Mouse (Mus musculus) forebrain, embryonic 16.5 days (tissue): ENCODE measurements around the gene Vps29. TPM values are rescaled to one million over a fixed set of nuclear protein-coding genes. Genes with fewer than 3 reads are reported as not detected.
A peak's percentile ranks its signal among the peaks of the same experiment; 100 is the strongest.

Experiments
- ATAC-seq: fragments of 200-750 bp; cut with Nextera tagmentation; 2 replicates; pipeline ENCODE4 v1.8.0; 2017; ENCODE audit warnings: mild to moderate bottlenecking, moderate library complexity
- H3K27ac ChIP-seq: fragments of 300-500 bp; sonication (generic); 2 replicates; pipeline ENCODE4 v1.5.1; 2014; ENCODE audit warnings: low read length, control low read depth
- H3K27me3 ChIP-seq: fragments of 300-500 bp; sonication (generic); replicated peaks from 2 replicates; pipeline ENCODE4 v1.6.1; 2014; ENCODE audit warnings: low read length; ENCODE audit not compliant: control insufficient read depth, insufficient read depth
- H3K36me3 ChIP-seq: fragments of 300-500 bp; sonication (generic); 2 replicates; pipeline ENCODE4 v1.6.1; 2014; ENCODE audit not compliant: control insufficient read depth, insufficient read depth
- H3K4me1 ChIP-seq: fragments of 300-500 bp; sonication (generic); replicated peaks from 2 replicates; pipeline ENCODE4 v1.6.1; 2014; ENCODE audit warnings: low read length; ENCODE audit not compliant: control insufficient read depth, insufficient read depth
- H3K4me2 ChIP-seq: fragments of 300-500 bp; sonication (generic); 2 replicates; pipeline ENCODE4 v1.6.1; 2014; ENCODE audit warnings: mild to moderate bottlenecking, low read length, control low read depth
- H3K4me3 ChIP-seq: fragments of 300-500 bp; sonication (generic); replicated peaks from 2 replicates; pipeline ENCODE4 v1.5.1; 2014; ENCODE audit warnings: mild to moderate bottlenecking, low read length, control low read depth
- H3K9ac ChIP-seq: fragments of 300-500 bp; sonication (generic); replicated peaks from 2 replicates; pipeline ENCODE4 v1.6.1; 2014; ENCODE audit warnings: low read depth, low read length, control low read depth
- H3K9me3 ChIP-seq: fragments of 300-500 bp; sonication (generic); 2 replicates; pipeline ENCODE4 v1.6.1; 2016; ENCODE audit warnings: low read length; ENCODE audit not compliant: control insufficient read depth
- WGBS: fragments of 180-500 bp; shearing (Covaris S2); extraction: QIAGEN DNeasy Blood & Tissue Kit; methylation state at CpG from one replicate; pipeline ENCODE4 v1.1.7; 2014; 5-methylcytosine and 5-hydroxymethylcytosine counted together
- polyA plus RNA-seq: library from polyadenylated mRNA; unstranded; fragments of >200 nt; fragmentation: Nextera tagmentation; extraction: Ambion mirVana; gene quantifications from 2 replicates; pipeline ENCODE4 v1.2.1, GENCODE M21; 2015

The Vps29 gene
- polyA plus RNA-seq: 264 and 288 TPM in 2 replicates

DNA sequence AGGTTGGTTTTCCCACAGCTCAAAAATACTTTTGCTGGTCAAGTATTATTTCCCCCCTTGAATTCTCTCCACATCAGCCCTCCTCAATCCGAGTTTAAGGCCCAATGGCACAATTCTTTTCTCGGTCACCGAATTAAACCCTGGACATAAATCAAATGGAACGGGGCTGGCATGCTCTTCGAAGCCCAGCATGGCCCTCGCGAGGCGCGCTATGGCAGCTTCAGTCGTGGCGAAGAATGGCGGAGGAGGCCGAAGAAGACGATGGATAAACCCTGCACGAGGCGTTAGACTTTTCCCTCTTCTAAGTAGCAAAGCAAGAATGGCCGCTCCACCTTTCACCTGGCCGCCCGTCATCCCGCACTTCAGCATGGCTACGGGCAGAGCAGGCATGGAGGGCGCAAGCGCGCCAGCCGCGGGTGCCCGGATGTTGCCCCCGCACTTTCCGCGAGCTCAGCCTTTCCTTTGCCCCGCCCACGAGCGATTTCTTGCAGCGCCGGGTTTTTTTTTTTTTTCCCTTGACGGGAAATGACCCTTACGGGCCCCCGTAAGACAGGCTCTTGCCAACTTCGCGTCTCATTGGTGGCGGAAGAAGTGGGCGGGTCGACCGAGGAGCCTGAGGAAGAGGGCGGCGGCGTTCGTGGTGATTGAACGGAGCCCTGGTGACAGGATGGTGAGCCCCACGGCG is at the start of gene Vps29, which contains the start of gene Rad9b:
TSS of gene Vps29 (plus strand) at position 563 of the 685 bp plus-strand sequence.
TSS of gene Rad9b (minus strand) at position 427 of the 685 bp plus-strand sequence.
- Histone ChIP-seq H3K27ac (peak within 1 kb of the TSS; percentile 77), H3K9ac (peak within 1 kb of the TSS; percentile 89), H3K27me3 (no peaks in the 10 kb centered on the region), H3K4me3 (peak within 1 kb of the TSS; percentile 77), H3K9me3 (no peaks in the 10 kb centered on the region), H3K4me2 (peak within 1 kb of the TSS; percentile 86), H3K4me1 (peaks cover 12% of the 10 kb centered on the region), H3K36me3 (no peaks in the 10 kb centered on the region)
- 1% methylated on average over 49 of the region's 51 CpGs for WGBS
- ATAC-seq: peak; percentile 94

DNA sequence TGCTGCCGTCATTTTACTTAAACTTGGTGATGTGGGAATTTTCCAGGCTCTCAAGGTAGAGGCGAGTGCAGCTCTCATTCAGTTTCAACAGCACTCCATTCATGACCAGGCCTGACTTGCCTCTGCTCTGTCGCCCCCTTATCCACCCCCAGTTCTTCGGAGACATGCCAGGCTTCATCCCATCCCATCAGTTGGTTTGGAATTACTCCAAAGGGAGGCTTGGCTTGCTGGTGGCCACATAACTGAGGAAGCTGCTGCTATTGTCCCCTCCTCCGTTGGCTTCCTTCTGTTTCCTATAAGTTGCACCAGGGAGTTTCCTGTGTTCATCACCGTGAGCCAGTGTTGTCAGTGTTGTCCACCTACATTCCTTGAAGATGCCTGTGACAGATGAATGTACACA is 49.6 kb upstream of the Vps29 start:
- no peak overlapping the region for H3K9ac ChIP-seq
- no peak overlapping the region for H3K4me2 ChIP-seq
- no peak overlapping the region for H3K27ac ChIP-seq
- no peaks in the 10 kb centered on the region; the same call in 1 of the 2 replicates for H3K36me3 ChIP-seq
- H3K27me3 ChIP-seq: no peaks in the 10 kb centered on the region
- H3K9me3 ChIP-seq: no peaks in the 10 kb centered on the region
- WGBS: 87% methylated on average over 6 of the region's 6 CpGs
- ATAC-seq: no peak
- H3K4me1 ChIP-seq: no peaks in the 10 kb centered on the region; the same call in 1 of the 2 replicates
- no peak overlapping the region for H3K4me3 ChIP-seq

DNA sequence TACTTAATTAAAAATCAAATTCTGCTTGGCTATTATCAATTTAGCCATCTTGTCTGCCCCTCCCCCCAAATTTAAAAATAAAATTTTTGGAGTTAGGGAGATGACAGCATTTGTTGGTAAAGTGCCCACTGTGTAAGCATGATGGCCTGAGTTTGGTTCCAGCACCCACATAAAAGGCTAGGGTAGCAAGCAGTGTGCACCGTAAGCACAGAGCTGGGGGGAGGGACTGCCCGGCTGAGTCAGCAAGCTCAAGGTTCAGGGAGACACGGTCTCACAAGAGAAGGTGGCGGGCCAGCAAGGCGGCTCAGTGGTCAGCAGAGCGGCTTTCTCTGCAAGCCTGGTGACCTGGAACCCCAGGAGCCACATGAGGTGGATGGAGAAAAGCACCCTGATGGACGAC is 48.7 kb upstream of the Vps29 start:
- H3K9ac ChIP-seq: no peak overlapping the region
- no peaks in the 10 kb centered on the region; the same call in 1 of the 2 replicates for H3K36me3 ChIP-seq
- no peak overlapping the region for H3K4me2 ChIP-seq
- no peaks in the 10 kb centered on the region for H3K27me3 ChIP-seq
- H3K4me1 ChIP-seq: no peaks in the 10 kb centered on the region; the same call in 1 of the 2 replicates
- H3K27ac ChIP-seq: no peak overlapping the region
- H3K4me3 ChIP-seq: no peak overlapping the region
- no peaks in the 10 kb centered on the region for H3K9me3 ChIP-seq
- WGBS: 93% methylated on average over 7 of the region's 7 CpGs
- no peak for ATAC-seq

DNA sequence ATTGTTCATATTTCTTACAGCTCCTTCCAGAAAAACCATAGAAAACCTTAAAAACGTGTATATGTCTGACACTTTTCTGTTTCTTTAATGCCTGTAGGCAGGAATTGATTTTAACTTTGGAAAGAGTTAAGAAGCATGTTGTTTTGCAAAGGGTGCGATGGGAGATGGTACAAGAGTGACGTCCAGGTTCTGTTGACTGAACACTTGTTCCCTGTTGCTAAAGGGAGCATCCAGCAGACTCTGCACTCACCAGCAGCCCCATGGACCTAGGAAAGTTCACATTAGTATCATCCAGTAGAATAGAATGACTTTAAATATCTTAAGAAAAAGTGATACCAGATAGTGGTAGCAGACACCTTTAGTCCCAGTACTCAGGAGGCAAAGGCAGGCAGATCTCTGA is 47.6 kb upstream of the Vps29 start:
- Histone ChIP-seq H3K27me3 (no peaks in the 10 kb centered on the region), H3K4me1 (no peaks in the 10 kb centered on the region; the same call in 1 of the 2 replicates), H3K4me3 (no peak overlapping the region), H3K9me3 (no peaks in the 10 kb centered on the region), H3K4me2 (no peak overlapping the region), H3K27ac (no peak overlapping the region), H3K9ac (no peak overlapping the region), H3K36me3 (no peaks in the 10 kb centered on the region; the same call in 1 of the 2 replicates)
- 91% methylated on average over 3 of the region's 3 CpGs for WGBS
- no peak for ATAC-seq

DNA sequence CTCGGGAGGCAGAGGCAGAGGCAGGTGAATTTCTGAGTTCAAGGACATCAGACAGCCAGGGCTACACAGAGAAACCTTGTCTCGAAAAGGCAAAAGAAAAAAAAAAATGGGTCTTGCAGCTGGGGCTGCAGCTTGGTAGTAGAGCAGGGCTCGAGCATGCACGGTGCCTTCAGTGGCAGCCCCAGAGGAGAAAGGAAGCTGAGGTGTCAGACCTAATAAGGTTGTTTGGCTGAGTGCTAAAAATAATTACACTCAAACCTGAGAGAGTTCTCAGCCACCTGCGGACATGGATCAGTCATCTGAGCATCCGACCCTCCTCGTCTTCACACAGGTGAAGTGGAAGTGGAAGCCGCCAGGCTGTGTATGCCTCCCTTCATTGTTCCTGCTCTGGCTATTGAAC is 43.5 kb upstream of the Vps29 start:
- Histone ChIP-seq H3K27me3 (no peaks in the 10 kb centered on the region), H3K9me3 (no peaks in the 10 kb centered on the region), H3K4me2 (no peak overlapping the region), H3K36me3 (no peaks in the 10 kb centered on the region; the same call in 1 of the 2 replicates), H3K9ac (no peak overlapping the region), H3K4me3 (no peak overlapping the region), H3K4me1 (no peaks in the 10 kb centered on the region), H3K27ac (no peak overlapping the region)
- no peak for ATAC-seq
- 79% methylated on average over 8 of the region's 8 CpGs for WGBS

DNA sequence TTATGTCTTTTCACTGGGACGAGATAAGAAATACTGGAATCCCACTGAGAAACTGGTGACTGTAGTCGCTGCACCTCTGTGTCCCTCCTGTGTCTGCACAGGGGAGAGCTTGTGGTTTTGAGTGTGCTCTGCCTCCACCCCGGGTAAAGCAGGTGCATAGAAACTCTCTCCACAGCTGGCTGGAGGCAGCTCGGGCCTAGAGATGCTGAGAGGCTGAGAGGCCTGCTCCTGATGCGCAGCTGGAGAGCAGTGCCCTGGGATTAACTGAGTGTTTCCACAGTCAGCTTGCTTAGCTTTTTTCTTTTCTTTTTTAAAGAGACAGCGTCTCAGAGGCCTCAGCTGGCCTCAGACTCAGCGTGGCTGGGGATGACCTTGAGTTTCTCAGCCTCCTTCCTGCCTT is 42.5 kb upstream of the Vps29 start:
- H3K9ac ChIP-seq: no peak overlapping the region
- no peaks in the 10 kb centered on the region for H3K4me1 ChIP-seq
- no peaks in the 10 kb centered on the region; the same call in 1 of the 2 replicates for H3K36me3 ChIP-seq
- no peaks in the 10 kb centered on the region for H3K9me3 ChIP-seq
- no peak overlapping the region for H3K27ac ChIP-seq
- 65% methylated on average over 7 of the region's 7 CpGs for WGBS
- no peak for ATAC-seq
- no peak overlapping the region for H3K4me3 ChIP-seq
- no peak overlapping the region for H3K4me2 ChIP-seq
- H3K27me3 ChIP-seq: no peaks in the 10 kb centered on the region

DNA sequence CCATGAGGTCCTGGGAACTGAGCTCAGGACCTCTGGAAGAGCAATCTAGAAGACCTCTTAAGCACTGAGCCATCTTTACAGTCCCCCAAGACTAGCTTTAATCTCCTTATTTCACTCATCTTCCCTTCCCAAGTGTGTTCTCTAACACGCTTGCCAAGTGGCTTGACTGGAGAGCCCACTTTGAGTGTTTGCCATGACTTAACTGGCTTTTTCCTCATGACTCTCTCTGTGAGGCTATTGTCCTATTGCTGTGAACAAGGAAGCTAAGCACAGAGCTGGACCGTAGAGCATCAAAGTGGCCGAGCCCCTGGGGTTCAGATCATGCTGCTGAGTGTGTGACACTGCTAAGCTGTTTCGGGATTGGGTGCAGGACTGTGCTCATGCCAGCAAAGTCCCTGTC is 41.8 kb upstream of the Vps29 start:
- 83% methylated on average over 4 of the region's 4 CpGs for WGBS
- H3K9me3 ChIP-seq: no peaks in the 10 kb centered on the region
- no peak overlapping the region for H3K9ac ChIP-seq
- H3K27me3 ChIP-seq: no peaks in the 10 kb centered on the region
- no peak for ATAC-seq
- H3K27ac ChIP-seq: no peak overlapping the region
- no peaks in the 10 kb centered on the region; the same call in 1 of the 2 replicates for H3K36me3 ChIP-seq
- H3K4me2 ChIP-seq: no peak overlapping the region
- H3K4me1 ChIP-seq: no peaks in the 10 kb centered on the region
- H3K4me3 ChIP-seq: no peak overlapping the region

DNA sequence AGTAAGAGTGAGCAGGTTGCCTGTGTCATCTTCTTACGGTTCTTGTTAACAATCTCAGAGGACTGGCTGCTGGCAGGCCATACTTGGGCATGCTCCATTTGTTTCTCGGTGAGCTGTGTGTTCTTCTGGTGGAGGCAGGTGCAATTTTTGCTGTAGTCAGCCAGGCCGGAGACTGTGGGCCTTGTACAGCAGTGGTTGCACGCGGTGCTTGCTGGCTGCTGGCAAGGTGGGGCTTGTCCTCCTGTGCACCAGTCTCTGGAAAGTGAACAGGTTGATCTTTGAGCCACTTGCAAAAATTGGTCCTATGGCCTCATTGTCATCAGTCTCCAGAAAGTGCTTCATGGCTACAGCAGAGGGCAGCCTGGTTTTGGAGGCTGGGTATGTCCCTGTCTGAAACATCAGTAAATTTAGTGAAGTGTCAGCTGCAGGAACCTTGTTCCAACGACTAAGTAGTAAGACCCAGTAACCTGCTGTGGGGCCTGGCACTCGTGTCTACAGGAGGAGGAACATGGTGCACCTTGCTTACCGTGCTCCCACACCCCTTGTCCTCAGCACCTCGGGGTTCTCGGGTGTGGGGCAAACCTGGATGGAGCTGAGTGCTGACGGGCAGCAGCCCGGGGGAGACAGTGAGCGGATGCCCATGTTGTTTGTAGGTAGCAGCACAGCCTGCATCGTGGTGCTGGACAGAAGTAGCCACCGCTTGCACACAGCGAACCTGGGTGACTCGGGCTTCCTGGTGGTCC is 41.1 kb upstream of the Vps29 start:
- Histone ChIP-seq H3K4me3 (no peak overlapping the region), H3K9me3 (no peaks in the 10 kb centered on the region), H3K4me2 (no peak overlapping the region), H3K4me1 (no peaks in the 10 kb centered on the region), H3K27ac (no peak overlapping the region), H3K27me3 (no peaks in the 10 kb centered on the region), H3K36me3 (no peaks in the 10 kb centered on the region; the same call in 1 of the 2 replicates), H3K9ac (no peak overlapping the region)
- WGBS: 94% methylated on average over 17 of the region's 17 CpGs
- no peak for ATAC-seq

DNA sequence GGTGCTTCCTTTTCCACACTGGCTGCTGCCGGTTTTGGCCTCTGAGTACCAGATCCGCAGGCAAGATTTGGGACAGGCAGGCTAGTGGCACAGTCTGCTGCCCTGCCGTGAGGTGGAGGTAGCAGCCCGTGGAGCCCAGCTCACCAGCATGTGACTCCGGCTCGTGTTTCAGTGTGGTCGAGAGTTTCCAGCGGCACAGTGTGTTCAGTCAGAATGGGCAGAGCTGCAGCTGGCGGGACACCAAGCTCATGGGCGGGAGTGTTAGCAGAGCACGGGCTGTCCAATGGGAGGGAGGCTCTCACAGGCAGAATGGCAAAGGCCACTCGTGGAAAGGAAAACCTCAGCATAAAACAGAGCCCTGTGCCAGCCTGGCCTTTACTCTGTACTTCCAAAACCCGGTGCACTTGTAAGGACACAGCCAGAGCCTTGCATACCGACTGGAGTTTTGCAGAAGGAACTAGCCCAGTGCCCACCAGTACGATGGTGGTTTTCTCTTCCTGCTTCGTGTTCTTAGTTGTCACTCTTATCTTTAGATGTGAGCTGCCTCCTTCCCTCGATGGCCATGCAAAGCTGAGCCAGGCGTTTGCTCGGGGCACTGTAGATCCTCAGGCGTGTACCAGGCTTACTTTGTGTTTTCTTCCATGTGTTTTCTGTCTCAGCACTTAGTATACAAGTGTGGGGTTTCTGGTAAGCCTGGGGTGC is 39.1 kb upstream of the Vps29 start:
- H3K36me3 ChIP-seq: no peaks in the 10 kb centered on the region
- H3K4me1 ChIP-seq: no peaks in the 10 kb centered on the region
- no peak overlapping the region for H3K27ac ChIP-seq
- no peaks in the 10 kb centered on the region for H3K9me3 ChIP-seq
- WGBS: 67% methylated on average over 20 of the region's 20 CpGs
- H3K27me3 ChIP-seq: no peaks in the 10 kb centered on the region
- no peak overlapping the region for H3K4me3 ChIP-seq
- ATAC-seq: peak; percentile 43; the same call in 1 of the 2 replicates
- H3K9ac ChIP-seq: no peak overlapping the region
- no peak overlapping the region for H3K4me2 ChIP-seq
